Mouse (Mus musculus) brain, embryonic 18.5 days (tissue): ENCODE data around the gene Arid3a.

Experiments used
- DNase-seq: peaks from one replicate; pipeline ENCODE4 v3.0.0-alpha.2; 2012; ENCODE audit warnings: low read depth, low spot score

The Arid3a gene

DNA sequence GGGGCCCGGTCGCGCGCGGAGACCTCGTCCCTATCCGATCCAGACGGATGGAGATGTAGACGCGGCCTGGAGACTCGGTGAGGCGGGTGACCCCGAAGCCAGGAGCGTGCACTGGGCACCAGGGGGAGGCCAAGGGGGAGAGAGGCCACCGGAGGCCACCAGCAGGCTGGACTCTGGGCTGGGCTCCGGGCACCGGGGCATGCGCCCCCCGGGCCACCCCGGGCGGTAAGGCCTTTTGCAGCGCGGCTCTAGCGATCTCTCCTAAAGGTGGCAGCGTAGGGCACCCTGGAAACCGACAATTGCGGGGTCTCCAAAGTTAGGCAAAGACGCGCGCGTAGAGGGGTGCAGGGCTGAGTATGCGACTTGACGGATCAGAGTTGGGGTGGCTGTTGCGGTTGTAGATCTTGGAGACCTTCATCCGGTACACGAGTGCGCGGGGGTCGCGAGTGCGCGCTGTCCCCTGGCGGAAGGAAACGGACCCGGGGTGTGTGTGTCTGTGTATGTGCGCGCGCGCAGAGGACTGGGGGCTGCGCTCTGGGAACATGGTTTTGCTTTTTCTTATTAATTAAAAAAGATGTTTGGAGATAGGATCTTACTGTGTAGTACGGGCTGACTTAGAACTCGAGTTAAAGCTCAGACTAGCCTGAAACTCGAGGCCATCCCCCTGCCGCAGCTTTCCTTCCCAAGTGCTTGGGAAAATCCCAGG, 634 bp downstream of the Arid3a start:
- DNase-seq, result no peak

DNA sequence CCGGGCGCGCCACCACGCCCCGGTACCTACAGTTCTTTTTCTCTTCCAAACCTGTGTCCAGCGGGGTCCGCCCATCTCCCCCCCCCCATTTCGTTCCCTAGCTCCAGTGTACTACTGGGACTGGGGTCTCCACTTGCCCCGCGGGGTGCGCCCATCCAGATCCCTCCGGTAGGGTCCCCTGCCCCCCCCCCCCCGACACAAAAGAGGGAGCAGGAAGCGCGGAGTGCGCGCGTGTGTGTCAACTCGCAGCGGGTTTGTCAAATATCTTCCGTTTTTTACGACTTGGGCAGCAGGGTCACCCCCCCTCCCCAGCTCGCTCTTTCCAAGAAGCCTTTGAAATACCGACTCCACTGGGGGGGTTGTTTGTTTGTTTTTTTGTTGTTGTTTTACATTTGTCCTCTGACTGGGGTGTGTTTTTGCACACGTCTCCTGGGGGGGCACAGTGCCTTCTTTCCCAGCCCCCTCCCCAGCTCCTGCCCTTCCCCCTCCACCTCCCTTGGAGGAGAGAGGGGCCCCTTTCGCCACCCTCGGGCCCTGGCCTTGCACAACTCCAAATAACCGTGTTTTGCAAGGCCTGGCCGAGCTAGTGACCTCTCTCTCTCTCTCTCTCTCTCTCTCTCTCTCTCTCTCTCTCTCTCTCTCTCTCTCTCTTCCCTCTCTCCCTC, 1.3 kb downstream of the Arid3a start:
- no peak for DNase-seq

GRCm38 (mm10) chr10:79928907-79929701, 2.3 kb downstream of the Arid3a start:
- DNase-seq, result no peak

DNA sequence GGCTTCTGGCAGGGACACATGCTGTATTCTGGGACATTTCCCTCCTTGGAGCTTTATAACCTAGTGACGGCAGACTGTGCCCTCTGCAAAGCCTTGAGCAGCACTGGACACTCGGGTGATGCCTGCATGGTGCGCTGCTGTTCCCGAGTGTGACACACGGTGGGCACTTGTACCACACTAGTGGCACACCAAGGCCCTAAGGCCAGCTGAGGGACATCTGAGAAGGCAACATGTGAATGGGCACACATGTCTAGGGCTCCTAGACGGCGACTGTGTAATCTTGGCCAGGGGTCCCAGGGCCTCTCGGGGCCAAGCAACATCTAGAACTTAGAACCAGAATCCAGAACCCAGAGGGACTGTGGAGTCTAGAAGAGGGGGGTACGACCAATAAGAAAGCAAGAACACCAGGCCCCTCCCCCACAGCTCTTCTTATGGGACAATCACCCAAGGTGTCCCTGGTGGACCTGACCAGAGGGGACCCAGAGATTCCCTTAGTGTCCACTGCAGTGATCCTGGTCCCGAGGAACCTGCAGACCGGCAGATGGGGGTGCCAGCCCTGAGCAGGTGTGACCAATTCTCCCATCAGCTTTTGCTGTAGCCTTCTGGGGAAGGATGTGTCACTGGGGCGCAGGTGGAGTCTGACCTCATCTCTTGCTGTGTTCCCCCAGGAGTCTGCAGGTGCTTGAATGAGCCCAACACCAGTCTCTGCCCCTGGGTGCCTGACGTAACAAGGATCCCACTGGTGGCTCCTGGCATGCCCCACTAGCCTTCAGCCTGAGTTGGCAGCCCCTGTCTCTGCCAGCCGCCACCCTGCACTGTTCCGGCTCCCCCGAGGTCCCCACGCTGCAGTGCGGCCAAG, 3.4 kb downstream of the Arid3a start:
- DNase-seq, result no peak

DNA sequence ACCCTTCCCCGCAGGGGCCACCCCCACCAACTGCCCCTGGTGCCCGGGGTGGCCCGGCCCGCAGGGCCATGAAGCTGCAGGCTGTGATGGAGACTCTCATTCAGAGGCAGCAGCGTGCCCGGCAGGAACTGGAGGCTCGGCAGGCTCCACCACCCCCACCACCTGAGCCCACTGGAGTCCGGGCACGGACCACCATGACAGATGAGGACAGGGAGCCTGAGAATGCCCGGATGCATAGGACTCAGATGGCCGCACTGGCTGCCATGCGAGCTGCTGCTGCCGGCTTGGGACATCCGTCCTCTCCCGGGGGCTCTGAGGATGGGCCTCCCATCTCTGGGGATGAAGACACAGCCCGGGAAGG, 4.0 kb downstream of the Arid3a start:
- no peak for DNase-seq

DNA sequence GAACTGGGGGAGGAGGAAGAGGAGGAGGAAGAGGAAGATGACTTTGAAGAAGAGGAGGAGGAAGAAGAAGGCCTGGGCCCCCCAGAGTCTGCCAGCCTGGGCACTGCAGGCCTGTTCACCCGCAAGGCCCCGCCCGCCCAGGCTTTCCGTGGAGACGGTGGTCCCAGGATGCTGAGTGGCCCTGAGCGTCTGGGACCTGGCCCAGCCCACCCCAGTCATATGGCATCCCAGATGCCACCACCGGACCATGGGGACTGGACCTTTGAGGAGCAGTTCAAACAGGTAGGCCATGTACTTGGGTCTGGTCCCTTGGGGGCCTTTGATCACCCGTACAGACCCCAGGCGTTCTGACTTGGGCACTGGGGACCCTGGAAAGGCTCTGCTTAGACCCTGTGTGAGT, 5.0 kb downstream of the Arid3a start:
- DNase-seq, result no peak

GRCm38 (mm10) chr10:79932736-79933135, 5.9 kb downstream of the Arid3a start:
- DNase-seq, result no peak

- no peak for DNase-seq
These were observed 6.4 kb downstream of the Arid3a start for GRCm38 (mm10) chr10:79933145-79933679.

DNA sequence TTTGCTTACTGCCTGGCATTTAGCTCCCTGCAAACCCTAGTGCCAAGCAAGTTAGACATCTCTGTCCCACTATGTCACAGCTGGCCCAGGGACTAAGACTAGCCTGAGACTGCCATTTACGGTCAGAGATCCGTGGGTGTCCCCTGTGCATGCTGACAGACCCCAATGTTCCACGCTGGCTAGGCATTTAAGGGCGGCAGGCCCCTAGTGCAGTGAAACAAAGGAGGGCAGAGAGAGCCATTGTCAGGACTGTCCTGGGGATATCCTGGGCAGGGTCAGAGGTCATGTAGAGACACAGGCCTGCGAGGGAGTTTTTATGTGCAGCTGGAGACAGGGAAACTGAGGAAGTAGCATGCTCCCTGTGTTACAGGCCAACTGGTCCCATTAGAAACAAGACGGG, 7.0 kb downstream of the Arid3a start:
- no peak for DNase-seq

DNA sequence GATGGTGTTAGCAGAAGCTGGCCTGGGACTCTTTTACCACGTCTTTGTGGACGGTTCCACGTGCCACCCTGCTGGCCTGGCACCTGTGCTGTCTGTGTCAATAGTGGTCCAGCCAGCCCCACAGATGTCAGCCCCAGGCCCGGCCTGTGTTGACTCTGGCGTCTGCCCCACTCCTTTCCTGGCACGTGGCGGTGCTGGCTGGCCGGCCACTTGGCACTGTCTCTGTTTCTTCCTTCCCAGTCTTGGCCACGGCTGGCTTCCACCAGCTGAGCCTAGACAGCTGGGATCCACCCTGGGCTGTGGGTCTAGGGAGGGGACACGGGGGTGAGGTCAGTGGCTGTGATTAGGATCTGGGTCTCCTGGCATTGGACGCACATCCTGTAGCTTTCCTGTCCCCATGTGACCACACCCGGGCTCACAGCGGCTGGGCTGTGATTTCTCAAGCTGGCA, 7.5 kb downstream of the Arid3a start:
- DNase-seq, result no peak

DNA sequence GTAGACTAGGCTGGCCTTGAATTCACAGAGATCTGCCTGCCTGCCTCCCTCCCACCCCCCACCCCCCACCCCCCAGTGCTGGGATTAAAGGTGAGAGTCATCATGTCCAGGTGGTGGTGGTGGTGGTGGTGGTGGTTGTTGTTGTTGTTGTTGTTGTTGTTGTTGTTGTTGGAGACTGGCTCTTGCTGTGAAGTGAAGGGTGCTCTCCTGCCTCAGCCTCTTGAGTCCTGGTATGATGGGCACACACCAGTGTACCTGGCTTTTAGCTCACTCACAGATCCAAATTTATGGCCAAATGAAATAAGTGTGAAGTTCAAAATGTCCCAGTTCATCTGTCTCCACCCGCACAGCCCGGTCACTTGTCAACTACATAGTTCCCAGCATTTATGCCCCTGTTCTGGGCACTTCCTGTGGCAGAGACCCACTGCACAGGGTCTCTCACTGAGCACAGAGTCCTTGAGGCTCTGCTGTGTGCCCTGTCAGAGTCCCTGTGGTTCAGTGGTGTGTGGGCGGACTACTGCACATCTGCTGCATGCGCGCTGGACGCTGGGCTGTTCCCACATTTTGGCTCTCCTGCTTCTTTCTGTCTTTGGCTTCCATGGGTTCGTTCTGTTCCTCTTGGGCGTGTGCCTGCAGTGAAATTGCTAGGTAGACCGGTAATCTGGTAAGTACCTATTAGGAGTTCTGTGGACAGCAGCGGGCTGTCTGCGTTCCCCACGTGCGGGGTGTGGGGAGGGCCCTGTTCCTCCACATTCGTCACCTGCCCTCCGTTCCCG, 8.1 kb downstream of the Arid3a start:
- no peak for DNase-seq

DNA sequence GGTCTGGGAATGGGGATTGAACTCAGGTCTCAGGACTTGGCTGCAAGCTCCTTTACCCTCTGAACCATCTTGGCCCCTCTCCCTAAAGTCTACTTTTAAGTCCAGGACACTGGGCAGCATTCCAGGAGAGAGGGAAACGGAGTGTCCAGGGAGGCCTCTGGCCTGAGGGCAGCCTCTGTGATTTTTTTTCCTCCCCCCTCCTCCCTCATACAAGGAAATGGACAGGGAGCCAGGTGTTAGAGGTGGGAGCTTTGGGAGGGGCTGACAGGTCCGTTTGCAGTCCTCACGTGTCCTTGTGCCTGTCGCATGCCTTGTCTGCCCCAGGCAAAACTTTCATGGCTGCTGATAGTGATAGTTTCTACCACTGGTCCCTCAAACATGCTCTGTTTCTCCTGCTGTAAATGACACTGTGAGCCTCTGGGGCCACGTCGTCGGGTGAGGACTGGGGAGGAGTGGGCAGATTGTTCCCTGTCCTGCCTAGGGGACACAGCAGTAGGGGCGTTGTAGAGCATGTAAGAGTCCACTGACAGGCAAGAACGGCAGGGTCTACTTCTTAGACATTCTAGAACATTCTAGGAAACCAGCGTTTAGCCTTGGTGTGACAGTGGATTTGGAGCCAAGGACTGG, 9.6 kb downstream of the Arid3a start:
- DNase-seq, result no peak

- no peak for DNase-seq
These were observed 10.1 kb downstream of the Arid3a start for GRCm38 (mm10) chr10:79936911-79937441.

GRCm38 (mm10) chr10:79937775-79938526, 11.1 kb downstream of the Arid3a start:
- DNase-seq, result no peak

GRCm38 (mm10) chr10:79940749-79941148, 13.9 kb downstream of the Arid3a start:
- DNase-seq, result no peak

- no peak for DNase-seq
These were observed 16.1 kb downstream of the Arid3a start for GRCm38 (mm10) chr10:79942988-79943387.

DNA sequence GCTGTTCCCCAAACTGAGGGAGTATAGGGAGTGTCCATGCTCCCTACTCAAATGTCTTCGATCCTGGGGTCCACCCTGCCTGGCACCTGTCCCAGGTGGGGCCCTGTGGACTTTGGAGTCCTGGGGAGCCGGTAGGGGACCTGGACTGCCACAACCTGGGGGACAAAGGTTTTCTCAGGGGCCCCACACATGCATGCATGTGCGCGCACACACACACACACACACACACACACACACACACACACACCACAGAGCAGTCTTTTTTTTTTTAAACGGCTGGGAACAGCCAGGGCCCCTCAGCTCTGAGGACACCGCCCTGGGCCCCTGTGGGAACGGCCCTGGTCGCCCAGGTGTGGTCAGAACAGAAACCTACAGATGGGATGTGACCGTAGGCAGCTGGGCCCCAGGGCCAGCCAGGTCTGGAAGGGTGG, 16.6 kb downstream of the Arid3a start:
- no peak for DNase-seq

GRCm38 (mm10) chr10:79945507-79946234, 18.8 kb downstream of the Arid3a start:
- DNase-seq, result no peak
